Mouse (Mus musculus) left cerebral cortex, postnatal 36 days (tissue): ENCODE data around the gene Gm3417. TPM values are rescaled to one million over a fixed set of nuclear protein-coding genes. Genes with fewer than 3 reads are reported as not detected.

Source experiments
- total RNA-seq, 2 experiments: library from RNA; stranded (reverse); gene quantifications; 2 replicates each; pipeline ENCODE4 v1.2.3; 2021

Gm3417 gene
- total RNA-seq, 2 experiments from 2014 or later, result not detected

Other genes starting within 250 kb of the Gm3417 start
- 1 to 10 TPM; 3.4 to 4.4 TPM for gene Wdr27, start 35.6 kb downstream of the Gm3417 start, total RNA-seq
- gene 1600012H06Rik, start 35.6 kb downstream of the Gm3417 start, total RNA-seq, result 10 to 100 TPM; 16.0 to 18.1 TPM
- 10 to 100 TPM; 54.3 to 67.8 TPM for gene Phf10, start 17.5 kb downstream of the Gm3417 start, total RNA-seq
- 1 to 10 TPM; 3.9 to 6.3 TPM for gene 9030025P20Rik, start 322 bp downstream of the Gm3417 start, total RNA-seq
- 1 to 10 TPM; 3.4 to 6.3 TPM for gene Gm3435, start 31.4 kb upstream of the Gm3417 start, total RNA-seq
- 10 to 100 TPM; 30.1 to 60.5 TPM for gene Ermard, start 62.4 kb upstream of the Gm3417 start, total RNA-seq
- 1 to 10 TPM in 1 of 2 experiments, under 1 TPM in 1; 0.54 to 1.9 TPM for gene Tcte3, start 62.7 kb upstream of the Gm3417 start, total RNA-seq
- 10 to 100 TPM in 1 of 2 experiments, 1 to 10 TPM in 1; 4.7 to 10.7 TPM for gene Gm3448, start 62.7 kb upstream of the Gm3417 start, total RNA-seq